Comparison of ENCODE assay signal across 8 mouse cellular contexts in genomic region chr14:31217666-31218065, GRCm38 (mm10). TPM values are rescaled to one million over a fixed set of nuclear protein-coding genes. Genes with fewer than 3 reads are reported as not detected.
DNase-seq lines count a peak whose midpoint lies in the region; ATAC-seq and TF ChIP-seq lines count a peak whose summit lies in the region.

Gene Sema3g (plus strand): TSS chr14:31217860.

- peak; percentile 77 for ATAC-seq in intestine, embryonic 14.5 days (replicated peaks; ENCODE audit: low FRiP score, low TSS enrichment, low read depth)
- peak; percentile 70 for ATAC-seq in liver, postnatal 0 days
- peak; percentile 55; the same call in 1 of the 2 replicates for ATAC-seq in neural tube, embryonic 14.5 days (ENCODE audit: low read depth)

- H3K27ac ChIP-seq in left cerebral cortex, adult 2 months: 0 out of 2 replicates have a peak within 1 kb of the TSS, but pooled peaks have one; percentile 11
- H3K27ac ChIP-seq in intestine, embryonic 14.5 days (ENCODE audit: low read depth): no peak within 1 kb of the TSS
- H3K27ac ChIP-seq in liver, postnatal 0 days (ENCODE audit: low read depth): no peak within 1 kb of the TSS
- no peak within 1 kb of the TSS for H3K27ac ChIP-seq in neural tube, embryonic 14.5 days (ENCODE audit: low read depth, low read length)

- WGBS in intestine, embryonic 14.5 days: 9% methylated on average over 11 of the region's 11 CpGs
- 11% methylated on average over 11 of the region's 11 CpGs for WGBS in liver, postnatal 0 days (ENCODE audit: insufficient replicate concordance)
- 9% methylated on average over 11 of the region's 11 CpGs for WGBS in neural tube, embryonic 14.5 days

- H3K4me3 ChIP-seq in left cerebral cortex, adult 2 months: peak within 1 kb of the TSS; percentile 9; the same call in 1 of the 2 replicates
- no peak within 1 kb of the TSS for H3K4me3 ChIP-seq in intestine, embryonic 14.5 days (ENCODE audit: low read depth, low read length)
- H3K4me3 ChIP-seq in liver, postnatal 0 days (ENCODE audit: low read depth, low read length): no peak within 1 kb of the TSS
- H3K4me3 ChIP-seq in neural tube, embryonic 14.5 days (ENCODE audit: low read depth, low read length): no peak within 1 kb of the TSS

- H3K36me3 ChIP-seq in intestine, embryonic 14.5 days (ENCODE audit: control insufficient read depth, insufficient read depth, low read length): no peaks in the 10 kb centered on the region
- H3K36me3 ChIP-seq in liver, postnatal 0 days (replicated peaks; ENCODE audit: insufficient read depth, low read length): no peaks in the 10 kb centered on the region
- H3K36me3 ChIP-seq in neural tube, embryonic 14.5 days (ENCODE audit: control insufficient read depth, insufficient read depth, low read length): no peaks in the 10 kb centered on the region

- H3K4me2 ChIP-seq in intestine, embryonic 14.5 days (ENCODE audit: low read length): peak within 1 kb of the TSS; percentile 26
- peak within 1 kb of the TSS; percentile 42 for H3K4me2 ChIP-seq in liver, postnatal 0 days (ENCODE audit: low read depth, low read length)
- H3K4me2 ChIP-seq in neural tube, embryonic 14.5 days (ENCODE audit: low read depth, low read length): peak within 1 kb of the TSS; percentile 14; the same call in 1 of the 2 replicates

- H3K4me1 ChIP-seq in intestine, embryonic 14.5 days (replicated peaks; ENCODE audit: control insufficient read depth, insufficient read depth, low read length): no peaks in the 10 kb centered on the region; the same call in 1 of the 2 replicates
- H3K4me1 ChIP-seq in liver, postnatal 0 days (ENCODE audit: insufficient read depth): peaks cover 27% of the 10 kb centered on the region
- no peaks in the 10 kb centered on the region; the same call in 1 of the 2 replicates for H3K4me1 ChIP-seq in neural tube, embryonic 14.5 days (ENCODE audit: control insufficient read depth, insufficient read depth, low read length)

- no peak for DNase-seq in left cerebral cortex, adult 2 months (ENCODE audit: extremely low spot score in 1 of 2, low spot score in 2 of 2)
- DNase-seq in left cerebral cortex, adult 18-20 months (ENCODE audit: low spot score in 2 of 2): no peak
- peak; percentile 80 to 85 for DNase-seq in cerebellum, adult 18-20 months
- DNase-seq in gastrocnemius, postnatal 25 days: peak; percentile 42
- peak; percentile 66 for DNase-seq in intestine, embryonic 14.5 days (ENCODE audit: low spot score)
- peak; percentile 74 for DNase-seq in liver, postnatal 0 days
- DNase-seq in right cerebral cortex, adult 18-20 months: no peak

- TF ChIP-seq CTCF in left cerebral cortex, adult 2 months (IDR thresholded peaks at IDR 0.05): peak; percentile 56
- TF ChIP-seq CTCF in liver, postnatal 0 days (IDR thresholded peaks at IDR 0.05; ENCODE audit: low read depth): peak; percentile 83

- H3K27me3 ChIP-seq in intestine, embryonic 14.5 days (replicated peaks; ENCODE audit: control insufficient read depth, insufficient read depth, low read length): no peaks in the 10 kb centered on the region
- no peaks in the 10 kb centered on the region for H3K27me3 ChIP-seq in liver, postnatal 0 days (ENCODE audit: insufficient read depth, low read length)
- no peaks in the 10 kb centered on the region for H3K27me3 ChIP-seq in neural tube, embryonic 14.5 days (ENCODE audit: control insufficient read depth, insufficient read depth, low read length)

- intact Hi-C loops in left cerebral cortex, adult 2 months (cut with DNase I): no loop called here

- TF ChIP-seq EP300 in liver, postnatal 0 days (IDR thresholded peaks at IDR 0.05; ENCODE audit: low read depth): no peak

- no peaks in the 10 kb centered on the region for H3K9me3 ChIP-seq in intestine, embryonic 14.5 days (ENCODE audit: control insufficient read depth, low read length)
- no peaks in the 10 kb centered on the region for H3K9me3 ChIP-seq in liver, postnatal 0 days (ENCODE audit: low read length)
- H3K9me3 ChIP-seq in neural tube, embryonic 14.5 days (ENCODE audit: control insufficient read depth, low read length): no peaks in the 10 kb centered on the region

- H3K9ac ChIP-seq in intestine, embryonic 14.5 days (ENCODE audit: low read length): 0 out of 2 replicates have a peak within 1 kb of the TSS, but pooled peaks have one; percentile 13
- no peak within 1 kb of the TSS; the same call in 1 of the 2 replicates for H3K9ac ChIP-seq in liver, postnatal 0 days (replicated peaks)
- peak within 1 kb of the TSS; percentile 16; the same call in 1 of the 2 replicates for H3K9ac ChIP-seq in neural tube, embryonic 14.5 days (replicated peaks; ENCODE audit: low read depth, low read length)

RNA-seq across cellular contexts. Expression of gene Sema3g, which starts in this region (rescaled TPM):
- total RNA-seq in left cerebral cortex, adult 2 months (2021): 1 to 10 TPM; 5.4 to 6.1 TPM
- 1 to 10 TPM; 4.7 to 5.3 TPM for total RNA-seq in left cerebral cortex, adult 18-20 months (2021)
- 1 to 10 TPM; 6.0 to 6.1 TPM for total RNA-seq in gastrocnemius, postnatal 25 days (2021)
- 0.23 and 0.55 TPM in 2 replicates for polyA plus RNA-seq in intestine, embryonic 14.5 days (2014; fragmentation: Nextera tagmentation; extraction: Ambion mirVana)
- 0.04 and 0.06 TPM in 2 replicates for polyA plus RNA-seq in liver, postnatal 0 days (2015; fragmentation: Nextera tagmentation; extraction: Ambion mirVana)
- 0.13 and 0.21 TPM in 2 replicates for polyA plus RNA-seq in neural tube, embryonic 14.5 days (2014; fragmentation: Nextera tagmentation; extraction: Ambion mirVana)

Comparison
In these comparisons a context has a peak if more than half of its experiments do, and no peak if none do; other contexts are left out.
1. Peak in DNase-seq, ATAC-seq, H3K9ac ChIP-seq and H3K4me2 ChIP-seq in intestine, embryonic 14.5 days; RNA of the gene not detected or under 1 TPM.
2. Peak in DNase-seq, ATAC-seq and H3K4me2 ChIP-seq in liver, postnatal 0 days; RNA of the gene not detected or under 1 TPM.
3. Peak in ATAC-seq, H3K9ac ChIP-seq and H3K4me2 ChIP-seq in neural tube, embryonic 14.5 days; RNA of the gene not detected or under 1 TPM.
4. DNase-seq: peak in cerebellum, adult 18-20 months (2 of 2) and gastrocnemius, postnatal 25 days (single experiment); none in left cerebral cortex, adult 2 months (0 of 2), left cerebral cortex, adult 18-20 months (0 of 2) and right cerebral cortex, adult 18-20 months (single experiment).
5. Peak in every context shown above with its lines, with median percentiles within 50 percentile points of each other: ATAC-seq and H3K4me2 ChIP-seq.